Mouse (Mus musculus): ENCODE results near the gene Ermap.

DNA sequence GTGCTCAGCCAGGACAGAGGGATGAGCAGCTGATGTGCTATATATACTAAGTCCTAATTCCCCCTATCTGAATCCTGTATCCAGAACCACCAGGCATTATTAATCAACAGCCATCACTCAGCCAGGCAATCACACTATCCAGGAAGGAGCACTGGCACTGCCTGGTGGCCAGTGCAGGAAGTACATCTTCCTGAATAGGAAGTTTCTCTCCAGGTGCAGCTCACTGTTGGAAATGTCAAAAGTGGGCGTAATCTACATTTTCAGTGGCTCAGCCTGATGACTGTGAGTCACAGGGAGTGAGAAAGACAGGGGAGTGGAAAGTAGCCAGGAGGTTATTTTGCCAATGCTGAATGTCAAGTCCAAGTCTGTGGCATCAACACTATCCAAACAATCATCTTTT is 33.9 kb upstream of the Ermap start:
- TF ChIP-seq CTCF (IDR thresholded peaks at IDR 0.05; ENCODE audit: insufficient read depth, low read depth, low read length): no peak
- TF ChIP-seq POLR2A (IDR thresholded peaks at IDR 0.05; ENCODE audit: insufficient read depth, low read depth, low read length): no peak

All from olfactory bulb, adult 2 months (tissue).